Mouse (Mus musculus): ENCODE measurements around the gene Lrrn3.

DNA sequence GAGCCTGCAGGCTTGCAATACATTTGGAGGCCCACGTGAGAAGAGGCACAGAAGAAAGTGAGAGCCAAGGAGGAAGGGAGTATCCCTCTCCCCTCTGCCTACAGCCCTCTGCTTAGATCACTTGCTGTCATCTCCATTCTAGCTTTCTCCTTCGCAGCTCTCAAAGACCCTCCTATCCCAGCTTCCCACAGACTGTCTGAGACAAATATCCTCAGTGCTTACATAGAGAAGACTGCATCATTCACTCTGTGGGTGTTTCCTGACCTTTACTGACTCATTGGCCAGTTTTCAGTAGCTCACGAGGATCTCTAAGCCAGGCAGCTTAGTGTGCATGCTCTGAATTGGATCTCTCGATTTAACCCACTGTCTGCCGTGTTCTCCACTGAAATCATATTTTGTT is 32.7 kb upstream of the Lrrn3 start:
- TF ChIP-seq CTCF (IDR thresholded peaks at IDR 0.05): no peak
- no peak for TF ChIP-seq EP300 (IDR thresholded peaks at IDR 0.05)

Data from lung, postnatal 0 days (tissue).